Mouse (Mus musculus): ENCODE measurements around the gene Gsdma. TPM values are rescaled to one million over a fixed set of nuclear protein-coding genes. Genes with fewer than 3 reads are reported as not detected.

The Gsdma gene
- polyA plus RNA-seq, 1 experiment from 2014 or later, result not detected

GRCm38 (mm10) chr11:98681786-98682745, 17.9 kb downstream of the Gsdma start, which contains the start of gene Psmd3:
TSS of gene Psmd3 (plus strand) at chr11:98682554.
- Histone ChIP-seq H3K9ac (peak within 1 kb of the TSS; percentile 99), H3K36me3 (peaks cover 22% of the 10 kb centered on the region), H3K4me3 (peak within 1 kb of the TSS; percentile 96), H3K27ac (peak within 1 kb of the TSS; percentile 21), H3K9me3 (no peaks in the 10 kb centered on the region), H3K4me2 (replicated peaks) (peak within 1 kb of the TSS; percentile 70), H3K4me1 (peaks cover 7% of the 10 kb centered on the region), H3K27me3 (replicated peaks) (no peaks in the 10 kb centered on the region)
- 6% methylated on average over 45 of the region's 45 CpGs for WGBS
- peak; percentile 95 for ATAC-seq (ENCODE audit: low FRiP score, low read depth)

GRCm38 (mm10) chr11:98682811-98683210, 18.7 kb downstream of the Gsdma start:
- Histone ChIP-seq H3K4me3 (peak overlapping the region; percentile 96), H3K27me3 (replicated peaks) (no peaks in the 10 kb centered on the region), H3K36me3 (peaks cover 30% of the 10 kb centered on the region), H3K9ac (peak overlapping the region; percentile 99), H3K27ac (peak overlapping the region; percentile 21; the same call in 1 of the 2 replicates), H3K4me1 (peaks cover 7% of the 10 kb centered on the region), H3K9me3 (no peaks in the 10 kb centered on the region), H3K4me2 (replicated peaks) (peak overlapping the region; percentile 70)
- peak; percentile 46 for ATAC-seq (ENCODE audit: low FRiP score, low read depth)
- under 1% methylated on average over 23 of the region's 23 CpGs for WGBS

- Histone ChIP-seq H3K36me3 (peaks cover 54% of the 10 kb centered on the region), H3K27me3 (replicated peaks) (no peaks in the 10 kb centered on the region), H3K4me2 (replicated peaks) (no peak overlapping the region), H3K27ac (no peak overlapping the region), H3K9me3 (no peaks in the 10 kb centered on the region), H3K4me3 (no peak overlapping the region), H3K9ac (no peak overlapping the region), H3K4me1 (peaks cover 7% of the 10 kb centered on the region)
- ATAC-seq (ENCODE audit: low FRiP score, low read depth), result no peak
- 89% methylated on average over 9 of the region's 9 CpGs for WGBS
Measured at GRCm38 (mm10) chr11:98685642-98686041, 21.5 kb downstream of the Gsdma start.

GRCm38 (mm10) chr11:98686976-98687375, 22.8 kb downstream of the Gsdma start:
- no peak for ATAC-seq (ENCODE audit: low FRiP score, low read depth)
- no peak overlapping the region for H3K4me3 ChIP-seq
- H3K36me3 ChIP-seq, result peaks cover 67% of the 10 kb centered on the region
- no peak overlapping the region for H3K4me2 ChIP-seq (replicated peaks)
- no peaks in the 10 kb centered on the region for H3K9me3 ChIP-seq
- WGBS, result 90% methylated on average over 4 of the region's 4 CpGs
- H3K9ac ChIP-seq, result no peak overlapping the region
- no peak overlapping the region for H3K27ac ChIP-seq
- peaks cover 7% of the 10 kb centered on the region for H3K4me1 ChIP-seq
- no peaks in the 10 kb centered on the region for H3K27me3 ChIP-seq (replicated peaks)

- Histone ChIP-seq H3K4me3 (no peak overlapping the region), H3K9ac (no peak overlapping the region), H3K4me2 (replicated peaks) (no peak overlapping the region), H3K27me3 (replicated peaks) (no peaks in the 10 kb centered on the region), H3K27ac (no peak overlapping the region), H3K36me3 (peaks cover 77% of the 10 kb centered on the region), H3K4me1 (peaks cover 7% of the 10 kb centered on the region), H3K9me3 (no peaks in the 10 kb centered on the region)
- no peak for ATAC-seq (ENCODE audit: low FRiP score, low read depth)
- 93% methylated on average over 8 of the region's 8 CpGs for WGBS
Measured at GRCm38 (mm10) chr11:98688009-98688408, 23.9 kb downstream of the Gsdma start.

GRCm38 (mm10) chr11:98693201-98693600, 29.1 kb downstream of the Gsdma start:
- Histone ChIP-seq H3K4me2 (replicated peaks) (no peak overlapping the region), H3K4me3 (no peak overlapping the region), H3K27me3 (replicated peaks) (no peaks in the 10 kb centered on the region), H3K36me3 (peaks cover 85% of the 10 kb centered on the region), H3K9ac (no peak overlapping the region), H3K4me1 (no peaks in the 10 kb centered on the region), H3K9me3 (no peaks in the 10 kb centered on the region), H3K27ac (no peak overlapping the region)
- no peak for ATAC-seq (ENCODE audit: low FRiP score, low read depth)
- WGBS, result 74% methylated on average over 13 of the region's 13 CpGs

- Histone ChIP-seq H3K36me3 (peaks cover 81% of the 10 kb centered on the region), H3K4me1 (no peaks in the 10 kb centered on the region), H3K27ac (no peak overlapping the region), H3K4me3 (no peak overlapping the region), H3K9ac (no peak overlapping the region), H3K9me3 (no peaks in the 10 kb centered on the region), H3K27me3 (replicated peaks) (no peaks in the 10 kb centered on the region), H3K4me2 (replicated peaks) (no peak overlapping the region)
- WGBS, result 94% methylated on average over 9 of the region's 9 CpGs
- ATAC-seq (ENCODE audit: low FRiP score, low read depth), result no peak
Measured at GRCm38 (mm10) chr11:98693746-98694145, 29.6 kb downstream of the Gsdma start.

GRCm38 (mm10) chr11:98694301-98694700, 30.1 kb downstream of the Gsdma start:
- ATAC-seq (ENCODE audit: low FRiP score, low read depth), result no peak
- no peak overlapping the region for H3K27ac ChIP-seq

GRCm38 (mm10) chr11:98695408-98695807, 31.3 kb downstream of the Gsdma start:
- ATAC-seq (ENCODE audit: low FRiP score, low read depth), result no peak
- Histone ChIP-seq H3K4me3 (no peak overlapping the region), H3K4me2 (replicated peaks) (no peak overlapping the region), H3K27ac (no peak overlapping the region), H3K9ac (no peak overlapping the region), H3K36me3 (peaks cover 67% of the 10 kb centered on the region), H3K27me3 (replicated peaks) (no peaks in the 10 kb centered on the region), H3K9me3 (no peaks in the 10 kb centered on the region), H3K4me1 (no peaks in the 10 kb centered on the region)
- WGBS, result 77% methylated on average over 14 of the region's 14 CpGs

More at GRCm38 (mm10) chr11:98694301-98694700, 30.1 kb downstream of the Gsdma start:
- Histone ChIP-seq H3K4me2 (replicated peaks) (no peak overlapping the region), H3K9me3 (no peaks in the 10 kb centered on the region), H3K36me3 (peaks cover 78% of the 10 kb centered on the region), H3K4me1 (no peaks in the 10 kb centered on the region), H3K4me3 (no peak overlapping the region), H3K27me3 (replicated peaks) (no peaks in the 10 kb centered on the region), H3K9ac (no peak overlapping the region)
- 88% methylated on average over 9 of the region's 9 CpGs for WGBS

GRCm38 (mm10) chr11:98696454-98697216, 32.5 kb downstream of the Gsdma start:
- WGBS, result 86% methylated on average over 14 of the region's 14 CpGs
- no peak overlapping the region for H3K4me3 ChIP-seq
- H3K27ac ChIP-seq, result no peak overlapping the region
- peaks cover 55% of the 10 kb centered on the region for H3K36me3 ChIP-seq
- no peaks in the 10 kb centered on the region for H3K27me3 ChIP-seq (replicated peaks)
- H3K9ac ChIP-seq, result no peak overlapping the region
- ATAC-seq (ENCODE audit: low FRiP score, low read depth), result no peak
- no peaks in the 10 kb centered on the region for H3K9me3 ChIP-seq
- no peaks in the 10 kb centered on the region for H3K4me1 ChIP-seq
- H3K4me2 ChIP-seq (replicated peaks), result no peak overlapping the region

- H3K9ac ChIP-seq, result no peak overlapping the region
- 90% methylated on average over 12 of the region's 12 CpGs for WGBS
- H3K27ac ChIP-seq, result no peak overlapping the region
Measured at GRCm38 (mm10) chr11:98697225-98697624, 33.1 kb downstream of the Gsdma start.

More at GRCm38 (mm10) chr11:98697225-98697624, 33.1 kb downstream of the Gsdma start:
- no peak overlapping the region for H3K4me3 ChIP-seq
- H3K27me3 ChIP-seq (replicated peaks), result no peaks in the 10 kb centered on the region
- H3K9me3 ChIP-seq, result no peaks in the 10 kb centered on the region
- H3K4me1 ChIP-seq, result no peaks in the 10 kb centered on the region
- no peak for ATAC-seq (ENCODE audit: low FRiP score, low read depth)
- peaks cover 49% of the 10 kb centered on the region for H3K36me3 ChIP-seq
- no peak overlapping the region for H3K4me2 ChIP-seq (replicated peaks)

Measured in neural tube, embryonic 12.5 days (tissue).